Mouse (Mus musculus): ENCODE measurements around the gene Neurod2. TPM values are rescaled to one million over a fixed set of nuclear protein-coding genes. Genes with fewer than 3 reads are reported as not detected.

Gene Neurod2
- total and polyA plus RNA-seq, 3 experiments, result 0.05 TPM; not detected in 2

- Histone ChIP-seq H3K4me1 (ENCODE audit: insufficient read depth, low read depth, low read length) (no peaks in the 10 kb centered on the region), H3K4me3 (ENCODE audit: low read depth, low read length) (no peak overlapping the region), H3K36me3 (replicated peaks) (no peaks in the 10 kb centered on the region), H3K27me3 (ENCODE audit: insufficient read depth, low read length) (peaks cover 17% of the 10 kb centered on the region), H3K9me3 (replicated peaks) (no peaks in the 10 kb centered on the region)
- TF ChIP-seq GATA2 (IDR thresholded peaks at IDR 0.05; ENCODE audit: borderline replicate concordance, low read depth, low read length) (no peak), GATA1 (IDR thresholded peaks at IDR 0.05; ENCODE audit: borderline replicate concordance, low read length) (no peak), CTCF (IDR thresholded peaks at IDR 0.05; ENCODE audit: low read depth, low read length) (no peak), TAL1 (conservative IDR thresholded peaks at IDR 0.05; ENCODE audit: low read depth, low read length) (no peak), POLR2AphosphoS5 (IDR thresholded peaks at IDR 0.05; ENCODE audit: insufficient replicate concordance, low read depth, low read length) (no peak)
- DNase-seq (ENCODE audit: low spot score), result no peak
- no peak for ATAC-seq (ENCODE audit: extremely low read depth, insufficient number of reproducible peaks, low FRiP score, poor library complexity, severe bottlenecking)
Observed at GRCm38 (mm10) chr11:98287531-98287930, 41.9 kb downstream of the Neurod2 start.

GRCm38 (mm10) chr11:98285368-98285767, 44.1 kb downstream of the Neurod2 start:
- Histone ChIP-seq H3K4me3 (ENCODE audit: low read depth, low read length) (no peak overlapping the region), H3K9me3 (replicated peaks) (no peaks in the 10 kb centered on the region), H3K27me3 (ENCODE audit: insufficient read depth, low read length) (peaks cover 17% of the 10 kb centered on the region), H3K4me1 (ENCODE audit: insufficient read depth, low read depth, low read length) (no peaks in the 10 kb centered on the region), H3K36me3 (replicated peaks) (no peaks in the 10 kb centered on the region)
- ATAC-seq (ENCODE audit: extremely low read depth, insufficient number of reproducible peaks, low FRiP score, poor library complexity, severe bottlenecking), result no peak
- no peak for DNase-seq (ENCODE audit: low spot score)
- TF ChIP-seq GATA2 (IDR thresholded peaks at IDR 0.05; ENCODE audit: borderline replicate concordance, low read depth, low read length) (no peak), POLR2AphosphoS5 (IDR thresholded peaks at IDR 0.05; ENCODE audit: insufficient replicate concordance, low read depth, low read length) (no peak), CTCF (IDR thresholded peaks at IDR 0.05; ENCODE audit: low read depth, low read length) (no peak), GATA1 (IDR thresholded peaks at IDR 0.05; ENCODE audit: borderline replicate concordance, low read length) (no peak), TAL1 (conservative IDR thresholded peaks at IDR 0.05; ENCODE audit: low read depth, low read length) (no peak)

GRCm38 (mm10) chr11:98284230-98284629, 45.2 kb downstream of the Neurod2 start:
- H3K9me3 ChIP-seq (replicated peaks), result no peaks in the 10 kb centered on the region
- TF ChIP-seq CTCF (IDR thresholded peaks at IDR 0.05; ENCODE audit: low read depth, low read length) (no peak), TAL1 (conservative IDR thresholded peaks at IDR 0.05; ENCODE audit: low read depth, low read length) (no peak), GATA1 (IDR thresholded peaks at IDR 0.05; ENCODE audit: borderline replicate concordance, low read length) (no peak)
- DNase-seq (ENCODE audit: low spot score) (no peak), ATAC-seq (ENCODE audit: extremely low read depth, insufficient number of reproducible peaks, low FRiP score, poor library complexity, severe bottlenecking) (no peak)
- H3K4me3 ChIP-seq (ENCODE audit: low read depth, low read length), result no peak overlapping the region
- no peaks in the 10 kb centered on the region for H3K4me1 ChIP-seq (ENCODE audit: insufficient read depth, low read depth, low read length)
- H3K27me3 ChIP-seq (ENCODE audit: insufficient read depth, low read length), result peaks cover 12% of the 10 kb centered on the region
- H3K36me3 ChIP-seq (replicated peaks), result peaks cover 4% of the 10 kb centered on the region

- no peaks in the 10 kb centered on the region for H3K9me3 ChIP-seq (replicated peaks)
- ATAC-seq (ENCODE audit: extremely low read depth, insufficient number of reproducible peaks, low FRiP score, poor library complexity, severe bottlenecking) (no peak), DNase-seq (ENCODE audit: low spot score) (no peak)
- TF ChIP-seq GATA2 (IDR thresholded peaks at IDR 0.05; ENCODE audit: borderline replicate concordance, low read depth, low read length) (no peak), TAL1 (conservative IDR thresholded peaks at IDR 0.05; ENCODE audit: low read depth, low read length) (no peak), GATA1 (IDR thresholded peaks at IDR 0.05; ENCODE audit: borderline replicate concordance, low read length) (no peak), CTCF (IDR thresholded peaks at IDR 0.05; ENCODE audit: low read depth, low read length) (no peak), POLR2AphosphoS5 (IDR thresholded peaks at IDR 0.05; ENCODE audit: insufficient replicate concordance, low read depth, low read length) (no peak)
- no peaks in the 10 kb centered on the region for H3K4me1 ChIP-seq (ENCODE audit: insufficient read depth, low read depth, low read length)
- H3K27me3 ChIP-seq (ENCODE audit: insufficient read depth, low read length), result peaks cover 10% of the 10 kb centered on the region
- H3K36me3 ChIP-seq (replicated peaks), result peaks cover 8% of the 10 kb centered on the region
- no peak overlapping the region for H3K4me3 ChIP-seq (ENCODE audit: low read depth, low read length)
Observed at GRCm38 (mm10) chr11:98283740-98284139, 45.7 kb downstream of the Neurod2 start.

Other genes with a start within 250 kb of the Neurod2 start
- gene Fbxl20, start 179.2 kb downstream of the Neurod2 start, total RNA-seq (2014; fragmentation: Nextera tagmentation), result 43.7 and 55.3 TPM in 2 replicates
- 22.4 and 23.7 TPM in 2 replicates for gene Fbxl20, start 179.2 kb downstream of the Neurod2 start, total RNA-seq (2017)
- gene Fbxl20, start 179.2 kb downstream of the Neurod2 start, polyA plus RNA-seq (2012), result 12.9 and 13.2 TPM in 2 replicates
- 168 and 188 TPM in 2 replicates for gene Med1, start 136.4 kb downstream of the Neurod2 start, total RNA-seq (2014; fragmentation: Nextera tagmentation)
- gene Med1, start 136.4 kb downstream of the Neurod2 start, total RNA-seq (2017), result 38.9 and 44.2 TPM in 2 replicates
- 16.6 and 18.0 TPM in 2 replicates for gene Med1, start 136.4 kb downstream of the Neurod2 start, polyA plus RNA-seq (2012)
- gene Cdk12, start 126.6 kb downstream of the Neurod2 start, total RNA-seq (2014; fragmentation: Nextera tagmentation), result 84.8 and 93.7 TPM in 2 replicates
- gene Cdk12, start 126.6 kb downstream of the Neurod2 start, total RNA-seq (2017), result 45.5 and 54.0 TPM in 2 replicates
- gene Cdk12, start 126.6 kb downstream of the Neurod2 start, polyA plus RNA-seq (2012), result 17.4 and 20.4 TPM in 2 replicates
- not detected in 2 replicates for gene Ppp1r1b, start 18.8 kb upstream of the Neurod2 start, total RNA-seq (2014; fragmentation: Nextera tagmentation)
- not detected in 2 replicates for gene Ppp1r1b, start 18.8 kb upstream of the Neurod2 start, total RNA-seq (2017)
- not detected in 2 replicates for gene Ppp1r1b, start 18.8 kb upstream of the Neurod2 start, polyA plus RNA-seq (2012)
- gene Stard3, start 28.7 kb upstream of the Neurod2 start, total RNA-seq (2014; fragmentation: Nextera tagmentation), result 10.9 and 14.3 TPM in 2 replicates
- gene Stard3, start 28.7 kb upstream of the Neurod2 start, total RNA-seq (2017), result 18.5 and 20.0 TPM in 2 replicates
- gene Stard3, start 28.7 kb upstream of the Neurod2 start, polyA plus RNA-seq (2012), result 22.9 and 28.4 TPM in 2 replicates
- gene Tcap, start 54.2 kb upstream of the Neurod2 start, total RNA-seq (2014; fragmentation: Nextera tagmentation), result not detected in 2 replicates
- gene Tcap, start 54.2 kb upstream of the Neurod2 start, total RNA-seq (2017), result 0.23 TPM in 1 of 2 replicates, not detected in the other
- gene Tcap, start 54.2 kb upstream of the Neurod2 start, polyA plus RNA-seq (2012), result 0.13 TPM in 1 of 2 replicates, not detected in the other
- gene Pnmt, start 56.8 kb upstream of the Neurod2 start, total RNA-seq (2014; fragmentation: Nextera tagmentation), result not detected in 2 replicates
- 0.12 TPM in 1 of 2 replicates, not detected in the other for gene Pnmt, start 56.8 kb upstream of the Neurod2 start, total RNA-seq (2017)
- gene Pnmt, start 56.8 kb upstream of the Neurod2 start, polyA plus RNA-seq (2012), result not detected in 2 replicates
- 2.2 and 7.4 TPM in 2 replicates for gene Pgap3, start 70.8 kb upstream of the Neurod2 start, total RNA-seq (2014; fragmentation: Nextera tagmentation)
- 2.7 and 3.0 TPM in 2 replicates for gene Pgap3, start 70.8 kb upstream of the Neurod2 start, total RNA-seq (2017)
- 7.5 and 9.1 TPM in 2 replicates for gene Pgap3, start 70.8 kb upstream of the Neurod2 start, polyA plus RNA-seq (2012)
- gene Erbb2, start 82.8 kb upstream of the Neurod2 start, total RNA-seq (2014; fragmentation: Nextera tagmentation), result not detected in 2 replicates
- gene Erbb2, start 82.8 kb upstream of the Neurod2 start, total RNA-seq (2017), result 0.05 TPM in 1 of 2 replicates, not detected in the other
- gene Erbb2, start 82.8 kb upstream of the Neurod2 start, polyA plus RNA-seq (2012), result not detected in 2 replicates
- gene Mien1, start 109.3 kb upstream of the Neurod2 start, total RNA-seq (2014; fragmentation: Nextera tagmentation), result 19.6 and 27.2 TPM in 2 replicates
- gene Mien1, start 109.3 kb upstream of the Neurod2 start, total RNA-seq (2017), result 63.9 and 75.0 TPM in 2 replicates
- 44.3 and 45.5 TPM in 2 replicates for gene Mien1, start 109.3 kb upstream of the Neurod2 start, polyA plus RNA-seq (2012)
- 1.4 TPM in 1 of 2 replicates, not detected in the other for gene Grb7, start 116.7 kb upstream of the Neurod2 start, total RNA-seq (2014; fragmentation: Nextera tagmentation)
- gene Grb7, start 116.7 kb upstream of the Neurod2 start, total RNA-seq (2017), result not detected in 2 replicates
- gene Grb7, start 116.7 kb upstream of the Neurod2 start, polyA plus RNA-seq (2012), result 0.06 TPM in 1 of 2 replicates, not detected in the other
- gene Ikzf3, start 216.4 kb upstream of the Neurod2 start, total RNA-seq (2014; fragmentation: Nextera tagmentation), result not detected in 2 replicates
- gene Ikzf3, start 216.4 kb upstream of the Neurod2 start, total RNA-seq (2017), result 0.23 and 0.71 TPM in 2 replicates
- 0.01 TPM in 1 of 2 replicates, not detected in the other for gene Ikzf3, start 216.4 kb upstream of the Neurod2 start, polyA plus RNA-seq (2012)
- gene Zpbp2, start 221.4 kb upstream of the Neurod2 start, total RNA-seq (2014; fragmentation: Nextera tagmentation), result 2.5 and 4.8 TPM in 2 replicates
- 3.3 and 4.6 TPM in 2 replicates for gene Zpbp2, start 221.4 kb upstream of the Neurod2 start, total RNA-seq (2017)
- 0.36 and 0.43 TPM in 2 replicates for gene Zpbp2, start 221.4 kb upstream of the Neurod2 start, polyA plus RNA-seq (2012)